Mouse (Mus musculus) left cerebral cortex, postnatal 10 days (tissue): ENCODE measurements around the gene Zfp770. TPM values are rescaled to one million over a fixed set of nuclear protein-coding genes. Genes with fewer than 3 reads are reported as not detected.

Experiments
- DNase-seq, 2 experiments: peaks; one replicate each; pipeline ENCODE4 v3.0.0; 2021 to 2022; ENCODE audit warnings: low spot score in 2 of 2, mixed read lengths in 1 of 2; ENCODE audit errors: extremely low spot score in 1 of 2
- intact Hi-C: fragments of 180-260 bp; cut with DNase I; formaldehyde crosslinking; loops from one replicate; pipeline ENCODE4 v1.15.1; 2025
- microRNA-seq: library from miRNA; unstranded; fragments of <30 nt; microRNA quantifications from one replicate; pipeline ENCODE4 v1.2.0, GENCODE M21; 2022
- total RNA-seq, 2 experiments: library from RNA; stranded (reverse); gene quantifications; 2 replicates each; pipeline ENCODE4 v1.2.3; 2021

The Zfp770 gene
- total RNA-seq, 2 experiments from 2014 or later, result 29.3 to 30.8 TPM

- intact Hi-C loops, result no loop called here
- no peak for DNase-seq
Observed at GRCm38 (mm10) chr2:114146864-114147458, 54.3 kb downstream of the Zfp770 start.

DNA sequence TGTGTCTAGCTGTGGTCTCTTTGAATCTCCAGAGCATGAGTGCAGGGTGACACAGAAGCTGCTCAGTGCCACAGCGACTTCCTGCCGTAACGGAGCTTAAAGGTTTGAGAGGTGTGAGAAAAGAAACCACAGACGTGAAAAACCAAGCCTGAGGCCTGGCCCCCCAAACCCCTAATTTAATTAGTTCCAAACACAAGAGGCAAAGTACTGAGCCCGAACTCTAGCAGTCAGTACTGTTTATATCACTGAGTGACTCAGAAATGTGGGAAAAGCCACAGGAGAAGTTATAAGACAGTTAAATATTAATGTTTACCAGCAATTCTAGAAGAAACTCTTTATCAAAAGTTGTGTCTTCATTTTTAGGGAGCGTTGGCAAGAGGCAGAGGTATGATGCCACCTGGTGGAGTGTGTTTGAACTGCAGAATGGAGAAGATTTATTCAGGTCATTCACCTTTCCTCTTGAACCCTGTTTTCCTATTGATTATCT is 55.9 kb downstream of the Zfp770 start:
- peak; percentile 20 to 32 for DNase-seq
- intact Hi-C loops, result loop anchor here (1.0 kb wide), 1 partner anchor 278 kb away; no protein-coding TSS in a partner anchor

GRCm38 (mm10) chr2:114144915-114145314 is 56.4 kb downstream of the Zfp770 start:
- intact Hi-C loops, result loop anchor here (1.0 to 5.0 kb wide), 2 partner anchors 38 to 278 kb away; no protein-coding TSS in a partner anchor
- no peak for DNase-seq

DNA sequence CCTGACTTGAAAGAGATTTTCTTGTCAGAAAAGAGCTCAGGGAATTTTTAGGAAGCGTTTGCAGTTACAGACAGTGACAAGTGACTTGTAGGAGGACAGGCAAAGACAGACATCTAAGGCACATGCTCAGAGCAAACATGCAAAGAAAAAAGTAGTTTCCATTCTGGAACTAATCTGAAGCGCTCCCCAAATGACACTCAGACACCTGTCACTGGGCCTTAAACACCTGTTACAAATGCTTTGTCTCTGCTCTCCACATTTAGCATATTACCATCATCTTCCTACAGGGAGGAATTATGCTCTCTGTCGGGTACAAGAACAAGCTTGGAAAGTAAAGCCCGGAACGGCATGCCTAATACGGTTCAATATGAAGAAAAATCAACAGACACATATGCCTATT is 57.4 kb downstream of the Zfp770 start:
- intact Hi-C loops, result loop anchor here (5.0 kb wide), 1 partner anchor 37 kb away; no protein-coding TSS in a partner anchor
- no peak for DNase-seq

Small RNA genes lying within 50 kb of the gene (microRNA-seq; reads per million reads assigned to microRNA genes)
- gene Mir7002, result 1.4 reads per million

Other genes starting within 250 kb of the Zfp770 start
- 10 to 100 TPM; 25.0 to 25.2 TPM for gene Gjd2, start 187.8 kb downstream of the Zfp770 start, total RNA-seq
- gene Actc1, start 147.9 kb downstream of the Zfp770 start, total RNA-seq, result not detected
- gene Aqr, start 14.4 kb downstream of the Zfp770 start, total RNA-seq, result 10 to 100 TPM; 24.8 to 27.7 TPM